Mouse (Mus musculus) lung, embryonic 16.5 days (tissue): ENCODE data around the gene Zar1l. TPM values are rescaled to one million over a fixed set of nuclear protein-coding genes. Genes with fewer than 3 reads are reported as not detected.

Experiments
- ATAC-seq: fragments of 200-750 bp; cut with Nextera tagmentation; 2 replicates; pipeline ENCODE4 v1.8.0; 2017; ENCODE audit warnings: low read depth, mild to moderate bottlenecking, moderate library complexity
- H3K27ac ChIP-seq: fragments of 300-500 bp; sonication (generic); 2 replicates; pipeline ENCODE4 v1.5.1; 2014; ENCODE audit warnings: mild to moderate bottlenecking, control low read depth, low read length
- H3K27me3 ChIP-seq: fragments of 300-500 bp; sonication (generic); 2 replicates; pipeline ENCODE4 v1.6.1; 2014; ENCODE audit warnings: low read depth, low read length, mixed read lengths; ENCODE audit not compliant: control insufficient read depth, insufficient read depth
- H3K36me3 ChIP-seq: fragments of 300-500 bp; sonication (generic); 2 replicates; pipeline ENCODE4 v1.6.1; 2014; ENCODE audit warnings: low read length; ENCODE audit not compliant: control insufficient read depth, insufficient read depth
- H3K4me1 ChIP-seq: fragments of 300-500 bp; sonication (generic); replicated peaks from 2 replicates; pipeline ENCODE4 v1.6.1; 2014; ENCODE audit warnings: low read length, mixed read lengths; ENCODE audit not compliant: control insufficient read depth, insufficient read depth
- H3K4me2 ChIP-seq: fragments of 300-500 bp; sonication (generic); 2 replicates; pipeline ENCODE4 v1.6.1; 2014; ENCODE audit warnings: low read depth, low read length, control low read depth
- H3K4me3 ChIP-seq: fragments of 300-500 bp; sonication (generic); 2 replicates; pipeline ENCODE4 v1.5.1; 2014; ENCODE audit warnings: mild to moderate bottlenecking, low read length, control low read depth
- H3K9ac ChIP-seq: fragments of 300-500 bp; sonication (generic); 2 replicates; pipeline ENCODE4 v1.6.1; 2014; ENCODE audit warnings: low read length, control low read depth
- H3K9me3 ChIP-seq: fragments of 300-500 bp; sonication (generic); 2 replicates; pipeline ENCODE4 v1.6.1; 2016; ENCODE audit warnings: low read length; ENCODE audit not compliant: control insufficient read depth
- WGBS: fragments of 180-500 bp; shearing (Covaris S2); extraction: QIAGEN DNeasy Blood & Tissue Kit; methylation state at CpG from one replicate; pipeline ENCODE4 v1.1.7; 2014; 5-methylcytosine and 5-hydroxymethylcytosine counted together
- polyA plus RNA-seq: library from polyadenylated mRNA; unstranded; fragments of >200 nt; fragmentation: Nextera tagmentation; extraction: Ambion mirVana; gene quantifications from 2 replicates; pipeline ENCODE4 v1.2.1, GENCODE M21; 2015

Gene Zar1l
- polyA plus RNA-seq, 1 experiment from 2014 or later = not detected

DNA sequence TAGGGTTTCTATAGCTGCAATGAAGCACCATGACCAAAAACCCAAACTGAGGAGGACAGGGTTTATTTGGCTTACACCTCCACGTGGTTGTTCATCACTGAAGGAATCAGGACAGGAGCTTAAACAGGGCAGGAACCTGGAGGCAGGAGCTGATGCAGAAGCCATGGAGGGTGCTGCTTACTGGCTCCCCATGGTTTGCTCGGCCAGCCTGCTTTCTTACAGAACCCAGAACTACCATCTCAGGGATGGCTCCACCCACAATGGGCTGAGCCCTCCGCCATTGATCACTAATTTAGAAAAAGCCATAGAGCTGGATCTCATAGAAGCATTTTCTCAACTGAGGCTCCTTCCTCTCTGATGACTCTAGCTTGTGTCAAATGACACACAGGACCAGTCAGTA lies 53.2 kb downstream of the Zar1l start:
- H3K27ac ChIP-seq = peak overlapping the region; percentile 77
- H3K27me3 ChIP-seq = no peaks in the 10 kb centered on the region
- no peak for ATAC-seq
- WGBS = 58% methylated on average over 3 of the region's 3 CpGs
- H3K4me3 ChIP-seq = no peak overlapping the region
- H3K4me2 ChIP-seq = no peak overlapping the region
- H3K36me3 ChIP-seq = peaks cover 2% of the 10 kb centered on the region; the same call in 1 of the 2 replicates
- H3K9ac ChIP-seq = no peak overlapping the region
- H3K9me3 ChIP-seq = no peaks in the 10 kb centered on the region
- peaks cover 14% of the 10 kb centered on the region for H3K4me1 ChIP-seq

DNA sequence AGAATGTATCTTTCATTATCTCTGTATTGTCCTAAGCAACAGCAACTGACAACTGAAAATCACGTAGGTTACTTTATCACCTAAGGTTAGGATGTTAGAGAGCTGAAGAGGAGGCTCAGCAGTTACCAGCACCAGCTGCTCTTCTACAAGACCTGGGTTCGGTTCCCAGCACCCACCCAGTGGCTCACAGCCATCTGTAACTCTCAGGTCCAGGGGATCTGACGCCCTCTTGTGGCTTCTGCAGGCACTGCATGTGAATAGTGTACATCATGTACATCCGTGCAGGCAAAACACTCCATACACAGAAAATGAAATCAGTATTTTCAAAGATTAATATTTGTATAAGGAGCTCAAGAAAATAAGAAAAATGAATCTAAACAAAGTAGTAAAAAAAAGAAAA lies 58.2 kb downstream of the Zar1l start:
- no peak for ATAC-seq
- H3K36me3 ChIP-seq = peaks cover 4% of the 10 kb centered on the region; the same call in 1 of the 2 replicates
- H3K27me3 ChIP-seq = no peaks in the 10 kb centered on the region
- H3K4me2 ChIP-seq = no peak overlapping the region
- H3K4me3 ChIP-seq = no peak overlapping the region
- no peak overlapping the region for H3K27ac ChIP-seq
- WGBS = 79% methylated on average over 4 of the region's 4 CpGs
- no peak overlapping the region for H3K9ac ChIP-seq
- peaks cover 13% of the 10 kb centered on the region; the same call in 1 of the 2 replicates for H3K4me1 ChIP-seq
- no peaks in the 10 kb centered on the region for H3K9me3 ChIP-seq

DNA sequence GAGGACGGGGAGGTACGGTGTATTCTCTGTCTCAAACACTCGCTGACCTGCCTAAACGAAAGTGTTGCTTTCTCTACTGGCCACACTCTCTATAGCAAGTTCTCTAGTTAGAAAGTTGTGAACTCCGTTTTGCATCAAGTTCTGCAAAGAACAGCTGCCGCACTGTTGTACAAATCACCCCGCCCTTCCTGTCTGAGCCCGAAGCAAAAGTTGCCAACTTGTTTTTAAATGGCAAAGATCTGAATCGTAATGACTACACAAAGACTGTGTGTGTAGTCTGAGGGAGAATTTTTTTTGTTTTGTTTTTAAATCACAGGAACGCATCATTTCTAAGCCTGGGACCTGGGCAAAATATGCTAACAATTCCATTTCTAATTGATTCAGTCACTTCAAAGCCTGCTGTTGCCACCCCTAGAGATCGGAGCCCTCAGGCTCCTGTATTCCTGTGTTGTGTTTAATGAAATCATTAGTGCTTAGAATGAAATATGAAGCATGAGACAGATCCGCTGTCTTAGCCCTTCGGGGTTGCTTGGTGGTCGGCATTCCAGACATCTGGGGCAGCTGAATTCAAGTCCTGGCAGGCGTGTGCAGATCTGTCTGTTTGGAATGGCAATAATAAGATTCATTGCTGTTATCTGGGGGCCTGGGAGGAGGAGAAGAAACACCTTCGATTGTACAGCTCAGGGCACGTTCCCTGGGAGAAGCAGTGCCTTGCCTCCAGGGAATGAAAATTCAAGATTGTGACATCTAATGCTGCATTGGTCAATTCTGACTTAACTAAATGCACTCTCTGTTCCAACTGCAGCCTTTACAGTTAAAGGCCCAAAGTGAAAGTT lies 59.8 kb downstream of the Zar1l start:
- H3K27ac ChIP-seq = peak overlapping the region; percentile 79
- H3K4me3 ChIP-seq = peak overlapping the region; percentile 37
- peak; percentile 17 for ATAC-seq
- no peaks in the 10 kb centered on the region for H3K27me3 ChIP-seq
- H3K4me2 ChIP-seq = peak overlapping the region; percentile 51
- peaks cover 9% of the 10 kb centered on the region; the same call in 1 of the 2 replicates for H3K4me1 ChIP-seq
- WGBS = 38% methylated on average over 17 of the region's 17 CpGs
- H3K36me3 ChIP-seq = peaks cover 6% of the 10 kb centered on the region; the same call in 1 of the 2 replicates
- H3K9ac ChIP-seq = peak overlapping the region; percentile 55; the same call in 1 of the 2 replicates
- 0 out of 2 replicates have a peak, but pooled peaks cover 3% of the 10 kb centered on the region for H3K9me3 ChIP-seq

DNA sequence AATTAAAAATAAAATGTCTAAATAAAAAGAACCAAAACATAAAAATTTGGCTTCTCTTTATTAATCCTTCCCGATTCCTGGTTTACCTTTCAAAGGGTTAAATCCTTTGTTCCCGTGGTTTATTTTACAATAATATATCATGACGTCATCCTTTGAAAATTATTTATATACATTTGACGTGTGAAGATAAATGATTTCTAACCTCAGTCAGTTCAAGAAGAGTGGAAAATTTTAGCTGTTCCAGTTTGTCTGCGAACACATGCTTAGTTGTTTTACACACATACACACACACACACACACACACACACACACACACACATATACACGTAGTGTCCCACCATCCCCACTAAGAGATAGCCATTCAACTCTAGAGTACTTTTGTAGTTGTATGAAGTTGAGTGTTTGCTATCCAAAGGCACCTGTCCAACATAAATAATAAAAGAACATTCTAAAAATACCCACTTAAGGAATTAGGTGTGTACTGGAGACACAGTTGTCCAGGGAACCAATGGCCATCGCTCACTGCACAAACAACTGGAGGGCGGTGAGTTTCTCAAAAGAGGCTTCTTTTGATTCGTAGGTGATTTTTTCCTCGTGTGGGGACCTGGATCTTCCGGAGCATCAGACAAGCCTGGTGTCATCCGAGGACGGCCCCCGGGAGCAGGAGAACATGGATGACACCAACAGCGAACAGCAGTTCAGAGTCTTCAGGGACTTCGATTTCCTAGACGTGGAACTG lies 60.6 kb downstream of the Zar1l start:
- H3K9me3 ChIP-seq = peaks cover 4% of the 10 kb centered on the region; the same call in 1 of the 2 replicates
- no peaks in the 10 kb centered on the region for H3K27me3 ChIP-seq
- 51% methylated on average over 17 of the region's 17 CpGs for WGBS
- H3K27ac ChIP-seq = peak overlapping the region; percentile 79
- peaks cover 6% of the 10 kb centered on the region; the same call in 1 of the 2 replicates for H3K36me3 ChIP-seq
- ATAC-seq = peak; percentile 65
- H3K4me1 ChIP-seq = peaks cover 9% of the 10 kb centered on the region; the same call in 1 of the 2 replicates
- peak overlapping the region; percentile 37 for H3K4me3 ChIP-seq
- H3K4me2 ChIP-seq = peak overlapping the region; percentile 51
- peak overlapping the region; percentile 55; the same call in 1 of the 2 replicates for H3K9ac ChIP-seq

Other genes with a start within 250 kb of the Zar1l start
- gene Brca2, start 4.5 kb upstream of the Zar1l start, polyA plus RNA-seq = 23.4 and 27.4 TPM in 2 replicates
- 5.7 and 7.2 TPM in 2 replicates for gene N4bp2l1, start 79.0 kb upstream of the Zar1l start, polyA plus RNA-seq
- gene N4bp2l2, start 148.0 kb upstream of the Zar1l start, polyA plus RNA-seq = 36.0 and 42.0 TPM in 2 replicates
- 32.0 and 32.1 TPM in 2 replicates for gene Pds5b, start 155.6 kb upstream of the Zar1l start, polyA plus RNA-seq